Mouse (Mus musculus) kidney, adult 2 months (tissue): ENCODE measurements around the gene Dctn1. TPM values are rescaled to one million over a fixed set of nuclear protein-coding genes. Genes with fewer than 3 reads are reported as not detected.

Experiments
- DNase-seq: peaks from one replicate; pipeline ENCODE4 v3.0.0; 2021
- H3K27ac ChIP-seq: fragments of 200-500 bp; 2 replicates; pipeline ENCODE4 v1.5.1; 2012; ENCODE audit warnings: low read depth, low read length, control low read depth, inconsistent platforms; ENCODE audit not compliant: insufficient read depth
- H3K27me3 ChIP-seq: fragments of 200-500 bp; replicated peaks from 2 replicates; pipeline ENCODE4 v1.6.1; 2012; ENCODE audit warnings: mild to moderate bottlenecking, moderate library complexity, low read length, inconsistent platforms; ENCODE audit not compliant: control insufficient read depth, insufficient read depth
- H3K36me3 ChIP-seq: fragments of 200-500 bp; 2 replicates; pipeline ENCODE4 v1.6.1; 2012; ENCODE audit warnings: mild to moderate bottlenecking, moderate library complexity, low read length, inconsistent platforms; ENCODE audit not compliant: control insufficient read depth, insufficient read depth
- H3K4me1 ChIP-seq: fragments of 200-500 bp; 2 replicates; pipeline ENCODE4 v1.6.1; 2011; ENCODE audit warnings: low read length; ENCODE audit not compliant: control insufficient read depth, insufficient read depth
- H3K4me3 ChIP-seq: fragments of 200-500 bp; 2 replicates; pipeline ENCODE4 v1.5.1; 2011; ENCODE audit warnings: mild to moderate bottlenecking, low read depth, low read length, control low read depth; ENCODE audit not compliant: insufficient read depth
- CTCF ChIP-seq: fragments of 200-500 bp; conservative IDR thresholded peaks from 2 replicates; pipeline ENCODE4 v1.5.1; 2011; ENCODE audit warnings: low read depth, mild to moderate bottlenecking, control low read depth, low read length, moderate library complexity, mixed read lengths; ENCODE audit not compliant: insufficient read depth, insufficient read length
- POLR2A ChIP-seq: fragments of 200-500 bp; IDR thresholded peaks from one replicate; pipeline ENCODE4 v1.6.1; 2011; ENCODE audit warnings: low read depth, low read length, control low read depth
- WGBS: fragments of 180-500 bp; shearing (Covaris S2); methylation state at CpG from one replicate; pipeline ENCODE4 v1.1.7; 2018; 5-methylcytosine and 5-hydroxymethylcytosine counted together
- polyA plus RNA-seq: library from polyadenylated mRNA; depleted of rRNA; stranded (reverse); fragments of >200 nt; gene quantifications from 2 replicates; pipeline ENCODE4 v1.2.3, GENCODE M21; 2012; rRNA removed

The Dctn1 gene
- polyA plus RNA-seq, 1 experiment = 93.1 TPM

- DNase-seq = no peak
- no peak for TF ChIP-seq CTCF
- no peaks in the 10 kb centered on the region for H3K27me3 ChIP-seq
- 89% methylated on average over 1 of the region's 1 CpGs for WGBS
- no peaks in the 10 kb centered on the region for H3K36me3 ChIP-seq
- no peak overlapping the region for H3K27ac ChIP-seq
- H3K4me1 ChIP-seq = peaks cover 3% of the 10 kb centered on the region; the same call in 1 of the 2 replicates
- no peak overlapping the region for H3K4me3 ChIP-seq
Measured at GRCm38 (mm10) chr6:83245997-83246396, 80.3 kb downstream of the Dctn1 start.

GRCm38 (mm10) chr6:83246750-83247149, 81.0 kb downstream of the Dctn1 start:
- TF ChIP-seq CTCF (no peak), POLR2A (no peak)
- Histone ChIP-seq H3K36me3 (no peaks in the 10 kb centered on the region), H3K4me3 (no peak overlapping the region), H3K4me1 (peaks cover 3% of the 10 kb centered on the region; the same call in 1 of the 2 replicates), H3K27ac (no peak overlapping the region), H3K27me3 (no peaks in the 10 kb centered on the region)
- WGBS = 97% methylated on average over 4 of the region's 4 CpGs
- no peak for DNase-seq

- Histone ChIP-seq H3K4me3 (no peak overlapping the region), H3K36me3 (no peaks in the 10 kb centered on the region), H3K27me3 (no peaks in the 10 kb centered on the region), H3K27ac (no peak overlapping the region), H3K4me1 (peaks cover 3% of the 10 kb centered on the region; the same call in 1 of the 2 replicates)
- no peak for DNase-seq
- no peak for TF ChIP-seq POLR2A
- TF ChIP-seq CTCF = no peak
- 96% methylated on average over 2 of the region's 2 CpGs for WGBS
Measured at GRCm38 (mm10) chr6:83247153-83247552, 81.4 kb downstream of the Dctn1 start.

Other genes starting within 250 kb of the Dctn1 start
- gene Sema4f, start 226.2 kb upstream of the Dctn1 start, polyA plus RNA-seq = 0.12 and 0.28 TPM in 2 replicates
- gene M1ap, start 219.0 kb upstream of the Dctn1 start, polyA plus RNA-seq = 0.16 and 0.22 TPM in 2 replicates
- 4.3 and 4.5 TPM in 2 replicates for gene Dok1, start 132.4 kb upstream of the Dctn1 start, polyA plus RNA-seq
- 3.1 and 3.6 TPM in 2 replicates for gene Loxl3, start 131.7 kb upstream of the Dctn1 start, polyA plus RNA-seq
- gene Aup1, start 111.4 kb upstream of the Dctn1 start, polyA plus RNA-seq = 442 and 596 TPM in 2 replicates
- 39.6 and 40.2 TPM in 2 replicates for gene Htra2, start 110.6 kb upstream of the Dctn1 start, polyA plus RNA-seq
- gene Dqx1, start 108.1 kb upstream of the Dctn1 start, polyA plus RNA-seq = 8.8 and 11.0 TPM in 2 replicates
- gene Tlx2, start 95.6 kb upstream of the Dctn1 start, polyA plus RNA-seq = 0.34 and 0.36 TPM in 2 replicates
- gene Pcgf1, start 88.1 kb upstream of the Dctn1 start, polyA plus RNA-seq = 18.6 and 20.5 TPM in 2 replicates
- 1.4 and 2.5 TPM in 2 replicates for gene Lbx2, start 79.6 kb upstream of the Dctn1 start, polyA plus RNA-seq
- gene Ccdc142, start 64.3 kb upstream of the Dctn1 start, polyA plus RNA-seq = 3.0 and 5.9 TPM in 2 replicates
- gene Gm42688, start 64.3 kb upstream of the Dctn1 start, polyA plus RNA-seq = 4.3 and 4.4 TPM in 2 replicates
- 91.1 and 91.7 TPM in 2 replicates for gene Mrpl53, start 56.9 kb upstream of the Dctn1 start, polyA plus RNA-seq
- gene Mogs, start 50.4 kb upstream of the Dctn1 start, polyA plus RNA-seq = 35.5 and 42.3 TPM in 2 replicates
- gene Wbp1, start 44.4 kb upstream of the Dctn1 start, polyA plus RNA-seq = 203 and 259 TPM in 2 replicates
- 19.0 and 29.8 TPM in 2 replicates for gene Ino80b, start 40.5 kb upstream of the Dctn1 start, polyA plus RNA-seq
- 73.6 and 96.1 TPM in 2 replicates for gene Rtkn, start 30.5 kb upstream of the Dctn1 start, polyA plus RNA-seq
- 4.4 and 4.7 TPM in 2 replicates for gene Wdr54, start 9.5 kb upstream of the Dctn1 start, polyA plus RNA-seq
- 1.4 and 1.6 TPM in 2 replicates for gene 1700003E16Rik, start 9.5 kb upstream of the Dctn1 start, polyA plus RNA-seq
- gene Slc4a5, start 53.9 kb downstream of the Dctn1 start, polyA plus RNA-seq = 3.3 TPM in 2 replicates
- 2.3 and 2.4 TPM in 2 replicates for gene Mthfd2, start 160.0 kb downstream of the Dctn1 start, polyA plus RNA-seq
- gene Mob1a, start 160.1 kb downstream of the Dctn1 start, polyA plus RNA-seq = 17.9 and 23.5 TPM in 2 replicates
- 85.2 and 125 TPM in 2 replicates for gene Bola3, start 183.2 kb downstream of the Dctn1 start, polyA plus RNA-seq